Mouse (Mus musculus): ENCODE measurements around the gene Reln. TPM values are rescaled to one million over a fixed set of nuclear protein-coding genes. Genes with fewer than 3 reads are reported as not detected.
A peak's percentile ranks its signal among the peaks of the same experiment; 100 is the strongest.

Gene Reln
- polyA plus RNA-seq, 1 experiment from 2014 or later: 2.4 TPM

GRCm38 (mm10) chr5:22253910-22254309, 90.6 kb downstream of the Reln start:
- Histone ChIP-seq H3K36me3 (ENCODE audit: insufficient read depth, low read length) (no peaks in the 10 kb centered on the region), H3K9me3 (ENCODE audit: low read length) (no peaks in the 10 kb centered on the region), H3K4me2 (replicated peaks; ENCODE audit: low read depth, low read length) (no peak overlapping the region), H3K4me3 (ENCODE audit: low read depth, low read length) (no peak overlapping the region), H3K27ac (ENCODE audit: low read length) (no peak overlapping the region), H3K4me1 (ENCODE audit: insufficient read depth, low read depth, low read length) (no peaks in the 10 kb centered on the region), H3K27me3 (replicated peaks; ENCODE audit: insufficient read depth, low read length) (no peaks in the 10 kb centered on the region), H3K9ac (replicated peaks; ENCODE audit: low read depth) (no peak overlapping the region)
- WGBS: 70% methylated on average over 3 of the region's 3 CpGs
- DNase-seq (ENCODE audit: low spot score) (no peak), ATAC-seq (no peak)
- TF ChIP-seq CTCF (IDR thresholded peaks at IDR 0.05): no peak

DNA sequence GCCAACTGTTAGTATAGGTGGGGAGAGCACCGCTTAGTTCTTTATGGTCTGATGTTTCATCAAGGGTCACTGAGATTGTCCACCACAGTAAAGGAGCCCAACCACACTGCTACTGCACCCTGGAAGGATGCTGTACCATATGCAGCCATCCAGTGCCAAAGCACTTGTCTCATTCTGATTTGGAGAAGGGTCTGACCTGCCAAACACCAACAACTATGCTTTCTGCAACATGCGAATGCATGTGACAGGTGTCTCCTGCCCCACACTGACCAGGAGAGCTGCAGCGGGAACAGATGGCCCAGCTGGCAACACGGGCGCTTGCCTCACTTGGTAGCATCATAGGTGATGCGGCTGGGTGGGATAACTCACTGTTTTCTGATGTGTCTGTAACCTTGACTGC, 91.2 kb downstream of the Reln start:
- no peaks in the 10 kb centered on the region for H3K9me3 ChIP-seq (ENCODE audit: low read length)
- H3K27ac ChIP-seq (ENCODE audit: low read length): no peak overlapping the region
- no peak for ATAC-seq
- H3K4me3 ChIP-seq (ENCODE audit: low read depth, low read length): no peak overlapping the region
- no peak overlapping the region for H3K4me2 ChIP-seq (replicated peaks; ENCODE audit: low read depth, low read length)
- H3K27me3 ChIP-seq (replicated peaks; ENCODE audit: insufficient read depth, low read length): no peaks in the 10 kb centered on the region
- TF ChIP-seq CTCF (IDR thresholded peaks at IDR 0.05) (no peak), EP300 (IDR thresholded peaks at IDR 0.05) (no peak)
- no peaks in the 10 kb centered on the region for H3K36me3 ChIP-seq (ENCODE audit: insufficient read depth, low read length)
- no peak overlapping the region for H3K9ac ChIP-seq (replicated peaks; ENCODE audit: low read depth)
- H3K4me1 ChIP-seq (ENCODE audit: insufficient read depth, low read depth, low read length): no peaks in the 10 kb centered on the region
- 89% methylated on average over 6 of the region's 6 CpGs for WGBS
- DNase-seq (ENCODE audit: low spot score): no peak

DNA sequence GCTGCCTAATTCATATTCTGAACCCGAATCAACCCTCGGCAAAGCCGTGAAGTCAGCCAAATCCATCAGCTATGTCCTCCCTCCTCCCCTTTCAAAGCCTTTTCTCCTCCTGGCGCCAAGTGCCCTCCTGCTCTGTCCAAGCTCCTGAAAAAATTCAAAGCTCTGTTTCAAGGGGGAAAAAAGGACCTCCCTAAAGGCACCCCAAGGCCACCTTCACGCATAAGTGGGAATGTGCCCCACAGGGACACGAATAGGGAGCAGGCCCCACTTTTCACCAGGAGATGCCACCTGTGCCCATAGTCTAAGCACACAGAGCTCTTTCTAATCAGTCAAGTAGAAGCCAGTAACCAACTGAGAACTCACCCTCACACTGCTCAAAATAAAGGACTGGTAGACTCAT, 96.7 kb downstream of the Reln start:
- Histone ChIP-seq H3K9me3 (ENCODE audit: low read length) (no peaks in the 10 kb centered on the region), H3K36me3 (ENCODE audit: insufficient read depth, low read length) (no peaks in the 10 kb centered on the region), H3K4me1 (ENCODE audit: insufficient read depth, low read depth, low read length) (no peaks in the 10 kb centered on the region), H3K27ac (ENCODE audit: low read length) (no peak overlapping the region), H3K4me2 (replicated peaks; ENCODE audit: low read depth, low read length) (no peak overlapping the region), H3K4me3 (ENCODE audit: low read depth, low read length) (no peak overlapping the region), H3K9ac (replicated peaks; ENCODE audit: low read depth) (no peak overlapping the region), H3K27me3 (replicated peaks; ENCODE audit: insufficient read depth, low read length) (no peaks in the 10 kb centered on the region)
- ATAC-seq (no peak), DNase-seq (ENCODE audit: low spot score) (no peak)
- TF ChIP-seq EP300 (IDR thresholded peaks at IDR 0.05): no peak
- no peak for TF ChIP-seq CTCF (IDR thresholded peaks at IDR 0.05)
- 74% methylated on average over 6 of the region's 6 CpGs for WGBS

GRCm38 (mm10) chr5:22245056-22245455, 99.4 kb downstream of the Reln start:
- H3K4me3 ChIP-seq (ENCODE audit: low read depth, low read length): no peak overlapping the region
- WGBS: 69% methylated on average over 1 of the region's 1 CpGs
- H3K36me3 ChIP-seq (ENCODE audit: insufficient read depth, low read length): no peaks in the 10 kb centered on the region
- H3K4me1 ChIP-seq (ENCODE audit: insufficient read depth, low read depth, low read length): no peaks in the 10 kb centered on the region
- no peak for DNase-seq (ENCODE audit: low spot score)
- TF ChIP-seq CTCF (IDR thresholded peaks at IDR 0.05) (no peak), EP300 (IDR thresholded peaks at IDR 0.05) (no peak)
- no peaks in the 10 kb centered on the region for H3K27me3 ChIP-seq (replicated peaks; ENCODE audit: insufficient read depth, low read length)
- no peak overlapping the region for H3K4me2 ChIP-seq (replicated peaks; ENCODE audit: low read depth, low read length)
- ATAC-seq: no peak
- H3K9ac ChIP-seq (replicated peaks; ENCODE audit: low read depth): no peak overlapping the region
- H3K9me3 ChIP-seq (ENCODE audit: low read length): no peaks in the 10 kb centered on the region
- no peak overlapping the region for H3K27ac ChIP-seq (ENCODE audit: low read length)

DNA sequence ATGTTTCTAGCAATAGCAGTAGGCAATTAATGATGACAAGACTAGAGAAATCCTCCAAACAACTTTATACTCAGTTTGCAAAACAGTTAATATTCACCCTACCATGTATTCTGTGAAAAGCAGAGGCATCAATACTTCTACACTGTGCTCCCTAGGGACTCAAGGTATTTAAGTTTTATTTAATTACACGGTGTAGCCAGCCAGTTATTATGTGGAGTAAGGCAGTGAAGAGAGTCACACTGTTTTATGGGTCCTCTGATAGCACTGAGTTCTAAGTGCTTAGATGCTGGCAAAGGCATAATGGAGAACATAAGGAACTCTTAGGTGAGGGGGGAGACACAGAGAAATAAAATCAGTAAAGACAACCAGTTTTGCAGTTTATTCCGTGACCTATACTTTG, 101.0 kb downstream of the Reln start:
- H3K4me1 ChIP-seq (ENCODE audit: insufficient read depth, low read depth, low read length): no peaks in the 10 kb centered on the region
- no peak overlapping the region for H3K9ac ChIP-seq (replicated peaks; ENCODE audit: low read depth)
- ATAC-seq (no peak), DNase-seq (ENCODE audit: low spot score) (no peak)
- no peak overlapping the region for H3K4me2 ChIP-seq (replicated peaks; ENCODE audit: low read depth, low read length)
- H3K27ac ChIP-seq (ENCODE audit: low read length): no peak overlapping the region
- no peaks in the 10 kb centered on the region for H3K36me3 ChIP-seq (ENCODE audit: insufficient read depth, low read length)
- TF ChIP-seq EP300 (IDR thresholded peaks at IDR 0.05): no peak
- no peak for TF ChIP-seq CTCF (IDR thresholded peaks at IDR 0.05)
- WGBS: 77% methylated on average over 2 of the region's 2 CpGs
- H3K9me3 ChIP-seq (ENCODE audit: low read length): no peaks in the 10 kb centered on the region
- H3K4me3 ChIP-seq (ENCODE audit: low read depth, low read length): no peak overlapping the region
- H3K27me3 ChIP-seq (replicated peaks; ENCODE audit: insufficient read depth, low read length): no peaks in the 10 kb centered on the region

DNA sequence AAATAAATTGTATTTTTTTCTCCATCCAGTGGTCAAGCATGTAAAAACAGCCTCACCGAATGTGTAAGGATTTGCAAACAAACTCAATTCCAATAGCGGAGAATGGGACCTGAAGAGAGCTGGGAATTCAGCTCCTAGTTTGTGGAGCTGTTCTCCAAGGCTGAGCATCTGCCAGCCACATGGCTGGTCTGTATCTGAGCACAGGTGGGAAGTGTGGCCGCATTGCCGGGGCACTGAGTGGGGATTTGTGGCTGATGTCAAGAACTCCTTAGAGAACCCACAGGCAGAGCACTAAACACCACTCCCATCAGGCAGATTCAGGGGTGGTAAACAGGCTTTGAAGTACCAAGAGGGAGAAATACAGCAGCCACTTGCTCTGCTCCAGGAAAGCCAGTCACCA, 102.9 kb downstream of the Reln start:
- no peaks in the 10 kb centered on the region for H3K27me3 ChIP-seq (replicated peaks; ENCODE audit: insufficient read depth, low read length)
- DNase-seq (ENCODE audit: low spot score) (no peak), ATAC-seq (no peak)
- H3K9ac ChIP-seq (replicated peaks; ENCODE audit: low read depth): no peak overlapping the region
- no peaks in the 10 kb centered on the region for H3K36me3 ChIP-seq (ENCODE audit: insufficient read depth, low read length)
- H3K4me1 ChIP-seq (ENCODE audit: insufficient read depth, low read depth, low read length): no peaks in the 10 kb centered on the region
- no peak overlapping the region for H3K4me2 ChIP-seq (replicated peaks; ENCODE audit: low read depth, low read length)
- no peak overlapping the region for H3K4me3 ChIP-seq (ENCODE audit: low read depth, low read length)
- 81% methylated on average over 4 of the region's 4 CpGs for WGBS
- TF ChIP-seq EP300 (IDR thresholded peaks at IDR 0.05) (no peak), CTCF (IDR thresholded peaks at IDR 0.05) (no peak)
- H3K9me3 ChIP-seq (ENCODE audit: low read length): no peaks in the 10 kb centered on the region
- no peak overlapping the region for H3K27ac ChIP-seq (ENCODE audit: low read length)

- H3K4me2 ChIP-seq (replicated peaks; ENCODE audit: low read depth, low read length): no peak overlapping the region
- H3K36me3 ChIP-seq (ENCODE audit: insufficient read depth, low read length): no peaks in the 10 kb centered on the region
- DNase-seq (ENCODE audit: low spot score) (peak; percentile 12), ATAC-seq (no peak)
- H3K4me1 ChIP-seq (ENCODE audit: insufficient read depth, low read depth, low read length): no peaks in the 10 kb centered on the region
- no peaks in the 10 kb centered on the region for H3K27me3 ChIP-seq (replicated peaks; ENCODE audit: insufficient read depth, low read length)
- WGBS: 56% methylated on average over 6 of the region's 6 CpGs
- no peak overlapping the region for H3K27ac ChIP-seq (ENCODE audit: low read length)
- TF ChIP-seq EP300 (IDR thresholded peaks at IDR 0.05) (no peak), CTCF (IDR thresholded peaks at IDR 0.05) (no peak)
- H3K4me3 ChIP-seq (ENCODE audit: low read depth, low read length): no peak overlapping the region
- no peaks in the 10 kb centered on the region for H3K9me3 ChIP-seq (ENCODE audit: low read length)
- no peak overlapping the region for H3K9ac ChIP-seq (replicated peaks; ENCODE audit: low read depth)
Measured at GRCm38 (mm10) chr5:22236801-22237200, 107.7 kb downstream of the Reln start.
